Mouse (Mus musculus) liver, embryonic 14.5 days (tissue): Measurements from ENCODE around the gene Mrpl45.

Source experiments
- CTCF ChIP-seq: IDR thresholded peaks from 2 replicates; pipeline ENCODE4 v1.5.1; 2016; ENCODE audit warnings: antibody characterized with exemption, low read depth, control low read depth
- EP300 ChIP-seq: IDR thresholded peaks from 2 replicates; pipeline ENCODE4 v1.6.1; 2016; ENCODE audit warnings: antibody characterized with exemption, low read depth

DNA sequence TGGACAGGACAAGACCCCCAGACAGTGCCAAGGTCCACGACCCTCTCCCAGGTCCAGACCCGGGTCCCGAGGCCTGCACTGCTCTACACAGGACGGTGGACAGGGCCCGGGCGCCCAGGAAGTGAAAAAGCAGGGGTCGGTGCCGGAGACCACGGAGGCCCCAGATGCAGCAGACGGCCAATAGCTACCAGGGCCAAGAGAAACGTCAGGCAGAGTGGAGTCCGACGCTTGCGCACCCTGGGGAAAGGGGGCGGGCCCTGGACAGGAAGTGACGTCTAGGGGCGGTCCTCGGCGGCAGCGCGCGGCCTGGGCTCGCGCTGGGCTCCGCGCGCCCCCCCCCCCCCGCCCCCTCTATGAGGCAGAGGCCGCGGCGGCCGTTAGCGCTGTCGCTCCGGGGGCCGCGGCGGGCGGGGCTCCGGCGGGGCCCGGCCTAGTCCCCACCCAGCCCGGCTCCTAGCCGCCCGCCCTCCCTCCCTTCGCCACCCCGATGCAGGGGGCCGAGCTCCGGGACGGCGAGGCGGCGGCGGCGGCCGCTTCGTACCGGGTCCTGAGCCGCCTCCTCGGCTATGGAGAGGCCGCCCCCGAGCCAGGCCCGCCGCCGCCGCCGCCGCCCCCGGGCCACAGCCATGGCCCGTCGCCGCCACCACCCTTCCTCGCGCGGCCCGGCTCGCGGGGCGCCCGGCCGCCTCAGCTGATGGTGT lies 46.6 kb downstream of the Mrpl45 start, which contains the start of gene Socs7:
- TF ChIP-seq CTCF (no peak), EP300 (no peak)
